Mouse (Mus musculus) spleen, postnatal 4 days (tissue): ENCODE measurements at regions not wholly inside any gene's neighbourhood (a gene's known extent, or its start where the extent isn't known, plus 50 kb on each side); places are given as distances from the start of the nearest gene placed in this dataset.

Experiments
- DNase-seq, 2 experiments: peaks; one replicate each; pipeline ENCODE4 v3.0.0; 2022; ENCODE audit warnings: low spot score in 2 of 2

DNA sequence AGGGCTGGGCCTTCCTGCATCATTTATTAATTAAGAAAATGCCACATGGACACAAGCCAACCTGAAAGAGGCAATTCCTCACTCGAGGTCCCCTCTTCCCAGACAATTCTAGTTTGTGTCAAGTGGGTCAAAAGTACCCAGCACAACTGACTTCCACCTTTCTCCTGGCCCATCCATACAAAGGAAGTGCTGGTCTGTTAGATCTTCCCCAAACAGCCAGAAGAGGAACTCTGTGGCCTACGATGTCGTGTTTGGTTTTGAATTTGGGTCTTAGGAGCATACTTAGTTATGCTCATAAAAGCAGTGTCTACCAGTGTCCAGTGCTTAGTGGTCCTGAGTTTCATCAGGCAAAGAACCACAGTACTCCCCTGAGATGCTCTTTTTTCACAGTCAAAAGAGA lies 62.4 kb upstream of the Sash1 start:
- no peak for DNase-seq

DNA sequence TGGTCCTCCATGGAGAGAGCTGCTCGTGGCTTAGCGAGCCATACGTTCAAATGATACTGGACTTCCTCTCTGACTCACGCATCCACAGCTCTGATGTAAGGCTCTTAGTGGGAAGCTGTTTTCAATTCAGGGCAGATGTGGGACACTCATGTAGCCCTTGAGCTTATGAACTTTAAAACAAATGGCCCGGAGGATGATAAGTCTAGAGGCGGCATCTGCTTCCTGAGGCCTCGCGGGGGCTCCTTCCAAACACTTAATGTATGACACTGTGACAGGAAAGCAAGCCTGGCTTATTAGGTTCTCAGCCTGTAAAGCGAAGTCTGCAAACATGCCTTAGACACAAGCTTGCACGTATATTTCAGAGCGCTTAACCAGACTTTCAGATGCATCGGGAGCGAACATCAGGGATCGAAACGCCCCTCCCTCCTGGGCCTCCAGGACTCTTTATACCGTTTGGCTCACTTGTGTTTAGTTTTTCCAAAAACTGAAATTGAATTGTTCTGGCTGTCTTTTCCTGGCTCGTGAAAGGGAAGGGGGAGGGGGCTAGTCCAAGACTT lies 59.4 kb upstream of the Sash1 start:
- DNase-seq, result no peak

DNA sequence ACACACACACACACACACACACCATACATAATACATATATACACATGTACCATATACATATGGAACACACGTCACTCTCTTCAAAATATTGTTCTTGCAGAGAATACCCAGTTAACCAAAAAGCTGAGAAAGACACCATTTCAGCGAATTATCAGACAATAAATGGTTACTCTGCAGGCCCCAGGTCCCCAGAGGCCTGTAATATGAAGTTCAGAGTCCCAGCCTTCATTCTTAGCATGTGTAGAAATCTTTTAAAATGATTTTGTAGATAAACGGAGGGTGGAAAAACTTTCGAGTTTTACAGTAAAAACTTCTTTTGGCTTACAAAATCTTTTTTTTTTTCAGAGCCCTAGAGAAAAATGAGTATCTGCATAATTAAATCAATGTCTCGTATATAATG lies 58.7 kb upstream of the Sash1 start:
- no peak for DNase-seq

DNA sequence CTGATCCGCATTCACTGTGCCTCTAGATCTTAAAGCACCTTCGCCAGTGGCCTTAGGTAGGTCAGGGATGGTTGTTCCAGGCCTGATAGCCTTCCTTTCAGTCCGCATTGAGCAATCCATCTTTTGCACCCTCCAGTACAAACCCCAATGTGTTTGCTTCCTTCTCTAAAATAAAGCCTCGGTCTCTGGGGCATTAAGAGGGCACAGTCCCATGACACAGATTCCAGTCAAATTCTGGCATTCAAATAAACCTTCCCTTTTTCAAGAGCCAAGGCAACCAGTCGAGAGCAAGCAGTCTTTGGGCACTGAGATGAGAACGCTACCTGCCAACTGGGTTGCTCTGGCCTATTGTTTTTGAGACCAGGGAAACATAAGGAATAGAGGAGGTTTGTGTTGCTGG lies 57.8 kb upstream of the Sash1 start:
- DNase-seq, result no peak

DNA sequence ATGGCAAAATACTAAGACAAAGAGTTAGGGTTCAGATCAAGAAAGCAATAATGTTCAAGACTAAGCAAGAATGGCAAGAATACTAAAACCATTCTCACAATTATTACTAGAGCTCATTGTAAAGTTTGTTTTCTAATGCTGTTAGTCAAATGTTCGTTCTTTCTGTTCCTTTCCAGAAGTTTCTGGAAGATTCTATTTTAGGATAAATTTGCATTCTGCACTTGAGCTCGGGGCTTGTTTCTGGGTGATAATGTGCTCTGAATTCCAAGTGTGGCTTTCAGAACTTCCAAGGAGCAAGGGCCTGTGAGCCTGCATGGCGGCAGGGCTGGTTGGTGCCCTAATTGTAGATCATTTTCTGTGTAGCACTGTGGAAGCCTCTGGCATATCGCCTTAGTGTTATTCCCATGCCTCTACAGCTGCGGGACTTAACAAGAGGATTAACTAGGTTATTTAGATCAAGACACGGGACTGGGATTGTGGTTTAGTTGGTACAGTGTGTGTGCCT lies 57.1 kb upstream of the Sash1 start:
- DNase-seq, result no peak

DNA sequence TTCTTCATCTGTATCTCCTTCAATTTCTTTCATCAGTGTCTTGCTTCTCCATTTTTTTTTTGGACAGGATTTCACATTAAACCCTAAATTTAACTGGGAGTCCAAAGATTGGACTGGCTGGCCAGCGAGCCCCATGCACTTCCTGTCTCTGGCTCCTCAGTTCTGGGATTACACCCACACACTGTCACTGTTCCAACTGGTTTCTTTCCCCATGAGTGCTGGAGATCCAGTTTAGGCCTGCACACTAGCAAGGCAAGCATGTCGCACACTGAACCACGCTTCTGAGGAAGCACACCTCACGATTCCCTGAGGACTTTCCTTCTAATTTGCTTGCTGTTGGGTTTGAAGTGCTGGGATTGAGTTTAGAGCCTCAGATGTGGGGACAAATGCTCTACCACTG lies 50.5 kb upstream of the Sash1 start:
- DNase-seq, result no peak
